Mouse (Mus musculus): ENCODE measurements around the gene Zfp804b.

- TF ChIP-seq POLR2A (IDR thresholded peaks at IDR 0.05; ENCODE audit: borderline replicate concordance, extremely low read depth, insufficient read depth, insufficient read length, poor library complexity, severe bottlenecking) (no peak), CTCF (IDR thresholded peaks at IDR 0.05; ENCODE audit: borderline replicate concordance, extremely low read depth, insufficient read depth, insufficient read length) (no peak)
These were observed 270.5 kb downstream of the Zfp804b start for GRCm38 (mm10) chr5:7073936-7074631.
